Mouse (Mus musculus) brain, embryonic 14.5 days (tissue): ENCODE measurements around the gene Krt32. TPM values are rescaled to one million over a fixed set of nuclear protein-coding genes. Genes with fewer than 3 reads are reported as not detected.

ENCODE experiments used
- DNase-seq: peaks from one replicate; pipeline ENCODE4 v3.0.0-alpha.2; 2011; ENCODE audit warnings: low read depth
- CTCF ChIP-seq: fragments of 200-500 bp; IDR thresholded peaks from 2 replicates; pipeline ENCODE4 v1.5.1; 2012; ENCODE audit warnings: inconsistent platforms, mild to moderate bottlenecking, moderate library complexity, borderline replicate concordance; ENCODE audit not compliant: insufficient read depth, insufficient read length; ENCODE audit errors: extremely low read depth
- POLR2A ChIP-seq: fragments of 200-500 bp; IDR thresholded peaks from 2 replicates; pipeline ENCODE4 v1.6.1; 2012; ENCODE audit warnings: mild to moderate bottlenecking, inconsistent platforms, borderline replicate concordance; ENCODE audit not compliant: poor library complexity, insufficient read depth, insufficient read length, severe bottlenecking; ENCODE audit errors: extremely low read depth
- polyA plus RNA-seq: library from polyadenylated mRNA; depleted of rRNA; stranded (reverse); fragments of >200 nt; gene quantifications from 2 replicates; pipeline ENCODE4 v1.2.3, GENCODE M21; 2012; rRNA removed

Krt32 gene
- polyA plus RNA-seq, 1 experiment = not detected

DNA sequence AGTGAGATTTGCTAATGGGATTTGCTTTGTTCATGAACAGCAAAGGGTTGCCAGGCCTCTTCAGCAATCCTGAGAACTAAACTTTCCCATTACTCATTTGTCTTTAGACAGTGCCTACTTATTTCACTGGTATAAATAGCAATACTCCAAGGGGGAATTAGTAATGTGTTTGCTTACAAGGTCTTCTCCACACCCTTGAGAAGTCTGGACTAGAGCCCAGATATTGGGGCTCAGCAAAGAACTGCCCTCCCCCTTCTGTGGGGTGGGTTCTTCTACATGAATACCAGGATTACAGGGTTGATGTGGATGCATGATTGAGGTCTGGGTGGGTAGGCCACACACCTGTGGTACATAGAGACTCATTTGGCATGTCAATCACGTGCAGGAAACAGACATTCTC, 14.2 kb downstream of the Krt32 start:
- TF ChIP-seq POLR2A (no peak), CTCF (no peak)
- DNase-seq = peak; percentile 5

DNA sequence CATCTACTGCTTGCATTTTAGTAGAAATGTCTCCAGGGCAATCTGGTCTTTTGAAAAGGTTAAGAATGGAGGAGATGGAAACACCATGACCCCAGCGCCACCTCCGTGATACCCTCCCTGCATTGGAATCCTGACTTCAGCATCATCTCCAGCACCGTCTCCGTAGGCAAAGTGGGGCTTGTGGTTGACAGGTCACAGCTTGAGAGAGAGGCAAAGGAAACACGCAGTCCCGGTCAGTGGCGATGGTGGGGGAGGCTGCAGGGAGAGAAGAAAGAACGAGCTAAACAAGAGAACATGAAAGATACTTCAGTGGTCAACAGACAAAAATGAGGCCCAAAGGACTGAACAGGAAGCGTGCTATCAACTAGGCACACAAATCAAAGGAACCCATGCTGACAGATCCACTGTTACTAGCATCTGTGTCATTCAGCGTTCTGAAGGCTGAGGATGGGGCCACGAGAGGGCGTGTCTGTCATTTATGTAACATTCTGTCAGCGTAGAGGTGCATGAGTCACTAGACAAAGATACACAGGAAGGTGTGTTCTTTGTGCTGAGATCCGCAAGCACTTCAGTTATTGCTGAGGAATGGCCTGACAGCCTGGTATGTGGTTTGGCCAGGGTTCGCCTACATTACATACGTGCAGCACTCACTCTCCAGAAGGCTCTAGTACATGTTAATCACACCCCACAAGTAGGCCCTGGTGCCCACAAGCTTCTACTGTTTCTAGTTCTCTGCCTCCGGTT, 20.6 kb downstream of the Krt32 start:
- no peak for DNase-seq

DNA sequence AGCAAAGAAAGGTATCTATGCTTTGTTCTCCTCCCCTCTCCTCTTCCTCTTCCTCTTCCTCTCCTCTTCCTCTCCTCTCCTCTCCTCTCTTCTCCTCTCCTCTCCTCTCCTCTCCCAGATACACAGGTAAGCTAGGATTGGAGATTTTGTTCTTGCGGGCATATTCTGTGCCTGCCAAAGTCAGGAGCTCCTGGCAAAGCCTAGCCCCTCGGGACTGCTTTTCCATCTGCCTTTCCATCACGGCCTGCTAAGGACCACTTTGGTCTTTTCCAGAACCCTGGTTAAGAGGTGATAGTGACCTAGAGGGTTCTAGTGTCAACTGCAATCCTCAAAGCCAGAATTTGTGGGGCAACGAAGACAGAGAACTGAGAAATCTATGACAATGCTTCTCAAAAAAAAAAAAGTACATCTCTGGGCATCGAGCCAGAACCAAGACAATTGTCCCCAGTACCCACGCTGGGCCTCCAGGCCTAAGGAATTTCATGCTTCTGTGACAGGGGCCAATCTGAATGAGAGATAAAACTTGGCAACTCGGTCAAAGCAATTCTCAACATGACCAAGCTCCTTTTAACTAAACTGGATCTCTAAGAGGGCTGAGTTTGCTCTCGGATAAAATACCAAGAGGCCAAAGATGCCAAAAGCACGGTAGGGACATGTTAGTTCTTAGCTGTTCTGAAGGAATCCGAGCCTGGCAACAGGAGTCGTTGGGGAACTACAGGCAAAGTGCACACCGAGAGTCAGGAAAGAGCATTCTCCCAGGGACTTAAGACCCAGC, 21.6 kb downstream of the Krt32 start:
- TF ChIP-seq CTCF (no peak), POLR2A (no peak)
- DNase-seq = peak; percentile 43

More for the DNA sequence above, 20.6 kb downstream of the Krt32 start:
- TF ChIP-seq CTCF (no peak), POLR2A (no peak)

DNA sequence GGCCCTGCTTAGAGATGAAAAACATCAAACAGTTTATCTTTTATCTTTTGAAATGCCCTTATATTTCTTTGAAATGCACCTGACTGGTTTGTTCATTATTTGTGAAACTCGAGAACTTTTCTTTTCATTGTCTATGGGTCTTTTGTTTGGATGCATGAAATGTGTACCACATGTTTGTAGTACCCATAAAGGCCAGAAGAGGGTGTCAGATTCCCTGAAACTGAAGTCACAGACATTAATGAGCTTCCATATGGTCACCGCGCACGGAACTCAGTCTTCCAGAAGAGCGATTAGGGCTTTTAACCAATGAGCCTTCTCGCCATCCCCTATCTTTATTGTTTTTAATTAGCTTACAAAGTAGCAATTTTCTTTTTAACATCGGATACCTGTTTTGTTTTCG, 29.2 kb downstream of the Krt32 start:
- peak; percentile 23 for DNase-seq
- peak; percentile 17; the same call in 1 of the 2 replicates for TF ChIP-seq CTCF
- TF ChIP-seq POLR2A = no peak

DNA sequence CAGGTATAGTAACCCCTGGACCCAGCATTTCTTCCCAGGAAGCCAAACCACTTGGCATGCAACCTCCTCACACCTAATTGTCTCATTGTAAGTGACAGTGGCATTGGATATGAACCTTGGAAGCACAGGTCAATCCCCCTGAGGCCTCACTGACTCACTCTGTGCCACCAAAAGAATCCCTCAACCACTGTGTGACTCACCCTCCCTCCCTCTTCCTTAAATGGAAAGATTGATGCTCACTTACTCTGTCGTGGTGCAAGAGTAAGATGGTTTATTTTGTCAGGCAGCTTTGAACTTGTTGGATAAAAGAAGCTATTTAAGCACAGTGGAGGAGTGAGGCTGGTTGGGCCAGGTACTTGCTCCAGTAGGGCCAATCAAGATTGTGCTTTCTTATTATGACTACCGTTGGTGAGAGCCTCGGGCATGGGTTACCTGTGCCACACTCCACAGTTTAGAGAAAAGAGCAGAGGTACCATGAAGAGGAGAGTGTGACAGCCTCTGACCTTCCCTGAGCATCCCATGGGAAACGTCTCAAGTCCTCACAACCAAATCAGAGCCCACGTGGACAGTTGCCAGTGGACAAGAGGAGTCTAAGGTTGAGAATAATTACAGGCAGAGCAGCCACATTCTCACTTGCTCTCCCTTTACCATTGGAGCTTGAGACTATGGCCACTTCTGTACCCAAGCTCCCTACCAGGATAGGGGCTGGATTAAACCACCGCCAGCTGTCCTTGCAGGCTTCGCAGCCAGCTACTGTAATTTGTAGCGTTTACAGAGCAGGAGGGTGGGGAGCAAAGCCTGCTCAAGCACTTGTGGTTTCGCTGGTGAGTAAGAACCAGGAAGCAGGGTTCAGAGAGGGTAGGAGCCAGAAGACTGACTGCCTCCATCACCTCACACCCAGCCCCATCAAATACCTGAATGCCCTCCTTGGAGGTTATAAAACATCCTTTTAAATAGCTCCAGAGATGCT, 32.1 kb downstream of the Krt32 start:
- no peak for TF ChIP-seq CTCF
- TF ChIP-seq POLR2A = no peak
- DNase-seq = no peak

DNA sequence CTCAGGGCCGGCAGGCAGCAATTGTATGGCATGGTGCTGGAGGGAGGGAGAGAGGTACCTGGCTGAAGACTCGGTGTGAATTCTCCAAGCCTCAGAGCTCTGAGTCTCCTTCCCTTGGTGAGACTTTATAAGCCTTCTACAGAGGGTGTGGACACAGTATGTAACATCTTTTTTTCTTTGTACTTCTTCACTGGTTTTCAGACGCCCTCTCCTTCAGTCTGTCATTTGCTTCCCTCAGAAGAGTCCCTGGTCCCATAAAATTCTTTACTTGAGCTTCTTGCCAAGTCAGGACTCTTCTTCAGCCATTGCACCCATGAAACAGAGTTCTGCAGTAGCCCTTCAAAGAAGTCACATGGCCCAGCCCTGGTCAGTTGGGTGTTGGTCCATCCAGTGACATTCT, 37.6 kb downstream of the Krt32 start, which contains the start of gene Krt31:
Krt31 (minus strand) TSS at position 101 of the 400 bp plus-strand sequence.
- DNase-seq = no peak
- TF ChIP-seq POLR2A (no peak), CTCF (no peak)

DNA sequence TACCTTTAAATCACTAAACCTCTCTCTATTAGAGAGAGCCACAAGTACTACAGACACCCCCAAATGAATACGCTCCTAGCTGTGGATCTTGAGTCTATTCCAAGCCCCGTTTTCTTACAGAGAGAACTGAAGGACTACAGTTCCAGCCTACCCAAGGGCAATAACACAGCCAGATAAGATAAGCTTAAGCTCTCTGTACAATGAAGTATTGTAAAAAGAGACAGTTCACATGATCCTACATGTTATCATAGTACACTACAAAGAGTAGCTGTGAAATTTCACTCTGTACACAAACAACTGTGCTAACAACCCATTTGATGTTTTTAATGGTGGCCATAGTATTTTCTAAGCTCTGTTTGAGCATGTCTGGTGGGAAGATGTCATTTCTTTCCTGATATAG, 40.8 kb downstream of the Krt32 start:
- no peak for DNase-seq
- TF ChIP-seq POLR2A = no peak
- TF ChIP-seq CTCF = no peak

DNA sequence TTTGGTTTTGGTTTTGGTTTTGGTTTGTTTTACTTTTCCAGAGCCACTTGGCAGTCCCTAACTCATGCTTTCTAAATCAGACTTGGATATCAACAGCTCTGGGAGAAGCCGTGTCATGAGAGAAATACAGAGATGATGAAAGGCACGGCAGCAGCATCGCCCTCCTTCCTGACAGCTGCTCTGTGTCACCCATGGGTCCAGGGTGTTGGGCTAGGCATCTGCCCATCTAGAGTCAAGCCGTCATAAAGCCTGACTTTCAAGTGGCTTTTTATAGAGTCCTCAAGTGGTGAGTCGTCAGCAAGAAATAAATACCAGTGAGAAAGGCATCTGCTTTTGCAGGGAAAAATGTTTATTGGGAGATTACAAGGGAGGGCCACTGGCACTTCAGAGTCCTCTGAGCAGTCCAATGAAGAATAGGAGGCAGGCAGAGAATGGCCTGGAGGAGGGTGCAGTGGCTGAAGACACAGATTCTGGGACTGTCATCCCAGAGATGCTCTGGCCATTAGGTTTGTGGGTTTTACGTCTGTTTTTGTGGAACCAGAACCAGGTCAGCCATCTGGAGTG, 41.6 kb downstream of the Krt32 start:
- TF ChIP-seq POLR2A = no peak
- TF ChIP-seq CTCF = no peak
- no peak for DNase-seq

DNA sequence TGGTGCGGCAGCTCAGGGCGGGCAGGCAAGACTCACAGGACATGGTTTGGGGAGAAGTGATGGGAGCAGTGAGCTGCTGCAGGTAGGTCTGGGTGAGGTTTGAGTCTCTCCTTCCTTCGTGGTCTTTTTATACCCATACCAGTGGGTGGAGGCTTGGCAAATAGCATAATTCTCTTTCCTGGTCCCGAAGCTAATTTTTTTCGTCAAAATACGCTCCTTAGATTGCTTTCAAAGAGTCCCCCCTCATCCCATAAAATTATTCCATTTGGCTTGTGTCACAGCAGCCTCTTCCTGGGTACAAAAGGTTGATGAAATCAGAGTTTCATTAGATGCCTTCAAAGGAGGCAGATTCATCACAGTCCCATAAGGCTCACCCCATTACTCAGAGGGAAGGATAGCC, 46.6 kb downstream of the Krt32 start, which contains the start of gene Krt34:
Krt34 (minus strand) TSS at position 101 of the 400 bp plus-strand sequence.
- no peak for DNase-seq
- TF ChIP-seq POLR2A (no peak), CTCF (no peak)

Other genes with a start within 250 kb of the Krt32 start
- not detected in 2 replicates for gene Krtap4-16, start 236.6 kb downstream of the Krt32 start, polyA plus RNA-seq
- gene Gm11568, start 230.3 kb downstream of the Krt32 start, polyA plus RNA-seq = not detected in 2 replicates
- not detected in 2 replicates for gene Gm11559, start 223.8 kb downstream of the Krt32 start, polyA plus RNA-seq
- gene Krtap9-1, start 214.8 kb downstream of the Krt32 start, polyA plus RNA-seq = not detected in 2 replicates
- gene Gm11567, start 209.0 kb downstream of the Krt32 start, polyA plus RNA-seq = not detected in 2 replicates
- not detected in 2 replicates for gene Krtap31-1, start 180.3 kb downstream of the Krt32 start, polyA plus RNA-seq
- gene Gm11565, start 173.5 kb downstream of the Krt32 start, polyA plus RNA-seq = not detected in 2 replicates
- gene Krtap31-2, start 151.9 kb downstream of the Krt32 start, polyA plus RNA-seq = not detected in 2 replicates
- not detected in 2 replicates for gene Krtap9-5, start 139.8 kb downstream of the Krt32 start, polyA plus RNA-seq
- not detected in 2 replicates for gene Krtap29-1, start 109.2 kb downstream of the Krt32 start, polyA plus RNA-seq
- 0.04 TPM in 1 of 2 replicates, not detected in the other for gene Krtap16-1, start 101.6 kb downstream of the Krt32 start, polyA plus RNA-seq
- 0.19 and 0.27 TPM in 2 replicates for gene Krtap17-1, start 94.2 kb downstream of the Krt32 start, polyA plus RNA-seq
- gene Krt33a, start 72.0 kb downstream of the Krt32 start, polyA plus RNA-seq = not detected in 2 replicates
- 0.04 TPM in 1 of 2 replicates, not detected in the other for gene Krt33b, start 58.4 kb downstream of the Krt32 start, polyA plus RNA-seq
- not detected in 2 replicates for gene Krt34, start 46.7 kb downstream of the Krt32 start, polyA plus RNA-seq
- not detected in 2 replicates for gene Krt31, start 37.7 kb downstream of the Krt32 start, polyA plus RNA-seq
- not detected in 2 replicates for gene Krt35, start 8.0 kb upstream of the Krt32 start, polyA plus RNA-seq
- not detected in 2 replicates for gene Krt36, start 17.4 kb upstream of the Krt32 start, polyA plus RNA-seq
- not detected in 2 replicates for gene Krt13, start 33.3 kb upstream of the Krt32 start, polyA plus RNA-seq
- gene Krt15, start 47.7 kb upstream of the Krt32 start, polyA plus RNA-seq = 12.2 and 14.4 TPM in 2 replicates
- gene Krt19, start 60.4 kb upstream of the Krt32 start, polyA plus RNA-seq = 5.4 and 6.3 TPM in 2 replicates
- 0.05 and 0.10 TPM in 2 replicates for gene Krt9, start 105.0 kb upstream of the Krt32 start, polyA plus RNA-seq
- gene Krt14, start 119.3 kb upstream of the Krt32 start, polyA plus RNA-seq = 22.8 and 36.6 TPM in 2 replicates
- gene Krt16, start 160.7 kb upstream of the Krt32 start, polyA plus RNA-seq = 0.06 and 0.12 TPM in 2 replicates
- gene Krt17, start 172.8 kb upstream of the Krt32 start, polyA plus RNA-seq = 2.1 and 6.1 TPM in 2 replicates
- 0.08 TPM in 1 of 2 replicates, not detected in the other for gene Krt42, start 181.6 kb upstream of the Krt32 start, polyA plus RNA-seq
- gene Eif1, start 231.7 kb upstream of the Krt32 start, polyA plus RNA-seq = 291 and 330 TPM in 2 replicates
- 0.60 and 0.66 TPM in 2 replicates for gene Gast, start 246.2 kb upstream of the Krt32 start, polyA plus RNA-seq